Mouse (Mus musculus): ENCODE data around the gene Spon1.

The Spon1 gene

GRCm38 (mm10) chr7:114086021-114086710 is 320.4 kb downstream of the Spon1 start:
- no peak for DNase-seq (ENCODE audit: low spot score in 2 of 2)

- DNase-seq (ENCODE audit: low spot score in 2 of 2), result no peak
These were observed 321.5 kb downstream of the Spon1 start for GRCm38 (mm10) chr7:114087341-114087740.

GRCm38 (mm10) chr7:114087986-114088385 is 322.2 kb downstream of the Spon1 start:
- no peak for DNase-seq (ENCODE audit: low spot score in 2 of 2)

- DNase-seq (ENCODE audit: low spot score in 2 of 2), result no peak
These were observed 323.1 kb downstream of the Spon1 start for GRCm38 (mm10) chr7:114088918-114089317.

DNA sequence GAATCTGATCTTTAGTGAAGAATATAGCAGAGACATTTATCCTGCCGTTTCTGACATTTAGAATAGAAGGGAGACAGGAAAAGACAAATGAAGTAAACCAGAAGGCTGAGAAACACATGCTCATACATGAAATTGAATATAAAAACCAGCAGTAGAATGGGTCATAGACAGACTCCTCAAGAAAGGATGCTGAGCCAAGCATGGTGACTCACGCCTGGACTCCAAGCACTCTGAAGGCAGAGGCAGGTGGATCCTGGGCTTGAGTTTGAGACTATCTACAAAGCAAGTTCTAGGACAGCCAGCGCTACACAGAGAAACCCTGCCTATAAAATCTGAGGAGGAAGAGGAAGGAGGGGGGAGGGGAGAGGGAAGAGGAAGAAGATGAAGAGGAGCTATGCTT is 324.4 kb downstream of the Spon1 start:
- no peak for DNase-seq (ENCODE audit: low spot score in 2 of 2)

GRCm38 (mm10) chr7:114090892-114091545 is 325.2 kb downstream of the Spon1 start:
- no peak for DNase-seq (ENCODE audit: low spot score in 2 of 2)
